Mouse (Mus musculus) cerebellum, adult 11-12 months (tissue): ENCODE results near the gene Hnrnpl.

ENCODE experiments used
- DNase-seq: peaks from one replicate; pipeline ENCODE4 v3.0.0; 2022

Hnrnpl gene

GRCm38 (mm10) chr7:28812949-28813348 is 4.6 kb downstream of the Hnrnpl start:
- no peak for DNase-seq

- no peak for DNase-seq
Observed at GRCm38 (mm10) chr7:28814306-28815034, 6.1 kb downstream of the Hnrnpl start.

GRCm38 (mm10) chr7:28815230-28815629 is 6.9 kb downstream of the Hnrnpl start:
- DNase-seq, result peak; percentile 22

- DNase-seq, result peak; percentile 27
Observed at GRCm38 (mm10) chr7:28816201-28816600, 7.9 kb downstream of the Hnrnpl start.

GRCm38 (mm10) chr7:28816920-28817319 is 8.6 kb downstream of the Hnrnpl start:
- peak; percentile 39 for DNase-seq

- DNase-seq, result no peak
Observed at GRCm38 (mm10) chr7:28817524-28817923, 9.2 kb downstream of the Hnrnpl start.

- peak; percentile 22 for DNase-seq
Observed at GRCm38 (mm10) chr7:28817957-28818356, 9.6 kb downstream of the Hnrnpl start.

- peak; percentile 46 for DNase-seq
Observed at GRCm38 (mm10) chr7:28818436-28818835, 10.1 kb downstream of the Hnrnpl start.

- DNase-seq, result no peak
Observed at GRCm38 (mm10) chr7:28818861-28819452, 10.6 kb downstream of the Hnrnpl start.

- DNase-seq, result no peak
Observed at GRCm38 (mm10) chr7:28819571-28819970, 11.2 kb downstream of the Hnrnpl start.

- no peak for DNase-seq
Observed at GRCm38 (mm10) chr7:28820358-28821260, 12.3 kb downstream of the Hnrnpl start.

GRCm38 (mm10) chr7:28821261-28821831 is 13.0 kb downstream of the Hnrnpl start:
- peak; percentile 80 for DNase-seq

- no peak for DNase-seq
Observed at GRCm38 (mm10) chr7:28822556-28822955, 14.2 kb downstream of the Hnrnpl start.

- no peak for DNase-seq
Observed at GRCm38 (mm10) chr7:28822993-28823903, 14.9 kb downstream of the Hnrnpl start.

GRCm38 (mm10) chr7:28823932-28824331 is 15.6 kb downstream of the Hnrnpl start:
- no peak for DNase-seq

- peak; percentile 86 for DNase-seq
Observed at GRCm38 (mm10) chr7:28824941-28825685, 16.8 kb downstream of the Hnrnpl start, which contains the start of gene Ech1. Gene Ech1, plus strand, starts transcription at chr7:28825217.

- DNase-seq, result peak; percentile 40
Observed at GRCm38 (mm10) chr7:28825686-28826401, 17.5 kb downstream of the Hnrnpl start.

GRCm38 (mm10) chr7:28826402-28826772 is 18.0 kb downstream of the Hnrnpl start:
- DNase-seq, result peak; percentile 17

- DNase-seq, result peak; percentile 49
Observed at GRCm38 (mm10) chr7:28827338-28827737, 19.0 kb downstream of the Hnrnpl start.

- no peak for DNase-seq
Observed at GRCm38 (mm10) chr7:28829821-28830220, 21.5 kb downstream of the Hnrnpl start.

GRCm38 (mm10) chr7:28830981-28831380 is 22.6 kb downstream of the Hnrnpl start:
- no peak for DNase-seq
